Mouse (Mus musculus) forebrain, embryonic 10.5 days (tissue): ENCODE data around the gene Pld5. TPM values are rescaled to one million over a fixed set of nuclear protein-coding genes. Genes with fewer than 3 reads are reported as not detected.
A peak's percentile ranks its signal among the peaks of the same experiment; 100 is the strongest.

Experiments used
- DNase-seq: peaks from one replicate; pipeline ENCODE4 v3.0.0-alpha.2; 2017; ENCODE audit warnings: low spot score; ENCODE audit errors: extremely low spot score
- H3K27ac ChIP-seq: fragments of 300-500 bp; sonication (generic); 2 replicates; pipeline ENCODE4 v1.5.1; 2016; ENCODE audit warnings: mild to moderate bottlenecking
- H3K27me3 ChIP-seq: fragments of 300-500 bp; sonication (generic); 2 replicates; pipeline ENCODE4 v1.6.1; 2016; ENCODE audit warnings: mild to moderate bottlenecking; ENCODE audit not compliant: poor library complexity, severe bottlenecking
- H3K36me3 ChIP-seq: fragments of 300-500 bp; sonication (generic); replicated peaks from 2 replicates; pipeline ENCODE4 v1.6.1; 2016; ENCODE audit warnings: mild to moderate bottlenecking, moderate library complexity
- H3K4me1 ChIP-seq: fragments of 300-500 bp; sonication (generic); 2 replicates; pipeline ENCODE4 v1.6.1; 2016
- H3K4me3 ChIP-seq: fragments of 300-500 bp; sonication (generic); 2 replicates; pipeline ENCODE4 v1.5.1; 2016; ENCODE audit warnings: mild to moderate bottlenecking, moderate library complexity
- H3K9me3 ChIP-seq: fragments of 300-500 bp; sonication (generic); 2 replicates; pipeline ENCODE4 v1.6.1; 2016; ENCODE audit warnings: mild to moderate bottlenecking, moderate library complexity
- WGBS: fragments of 180-500 bp; shearing (Covaris S2); methylation state at CpG from one replicate; pipeline ENCODE4 v1.1.7; 2016; 5-methylcytosine and 5-hydroxymethylcytosine counted together
- polyA plus RNA-seq: library from polyadenylated mRNA; unstranded; fragments of >200 nt; fragmentation: Nextera tagmentation; extraction: Ambion mirVana; gene quantifications from 2 replicates; pipeline ENCODE4 v1.2.1, GENCODE M21; 2016

Pld5 gene
- polyA plus RNA-seq, 1 experiment from 2014 or later = 0.60 TPM

DNA sequence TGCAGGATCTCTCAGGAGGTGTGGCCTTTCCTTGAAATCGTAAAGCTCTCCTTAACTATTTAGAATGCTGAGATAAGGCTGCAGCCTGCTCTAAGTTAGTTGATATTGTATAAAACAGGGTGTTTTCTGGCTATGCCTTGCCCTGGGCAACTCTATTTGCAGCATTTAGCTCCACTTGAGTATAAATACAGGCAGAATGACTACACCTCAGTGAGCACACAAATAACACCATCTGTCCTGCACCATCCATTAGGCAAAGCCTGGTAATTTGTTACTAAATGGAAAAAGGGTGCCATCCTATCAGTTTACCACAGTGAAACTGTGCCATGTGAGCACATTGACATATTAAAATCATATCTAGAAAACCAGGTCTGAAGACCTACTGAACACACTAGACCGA is 149.3 kb downstream of the Pld5 start:
- no peak for DNase-seq
- 82% methylated on average over 2 of the region's 2 CpGs for WGBS
- Histone ChIP-seq H3K27me3 (no peaks in the 10 kb centered on the region), H3K36me3 (no peaks in the 10 kb centered on the region), H3K27ac (no peak overlapping the region), H3K4me3 (no peak overlapping the region), H3K4me1 (no peaks in the 10 kb centered on the region), H3K9me3 (no peaks in the 10 kb centered on the region)

DNA sequence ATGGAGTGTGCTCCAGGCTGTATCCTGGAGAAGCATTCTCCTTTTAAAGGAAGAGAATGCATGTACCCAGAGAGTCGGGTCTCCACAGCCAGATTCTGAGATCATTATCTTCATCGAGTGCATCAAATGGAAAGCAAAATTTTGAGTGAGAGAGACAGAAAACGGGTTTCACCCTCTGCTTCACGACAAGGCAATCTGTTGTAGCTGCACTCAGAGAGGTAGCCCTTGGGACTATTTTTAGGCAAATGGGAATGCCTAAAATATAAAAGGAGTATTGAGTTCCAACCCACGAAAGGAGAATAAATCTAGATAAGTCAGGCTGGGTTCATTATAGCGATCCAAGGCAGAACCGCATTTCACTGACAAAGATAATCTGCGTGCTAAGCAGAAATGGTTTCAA is 150.7 kb downstream of the Pld5 start:
- DNase-seq = no peak
- no peak overlapping the region for H3K27ac ChIP-seq
- H3K36me3 ChIP-seq = no peaks in the 10 kb centered on the region
- no peaks in the 10 kb centered on the region for H3K9me3 ChIP-seq
- H3K27me3 ChIP-seq = no peaks in the 10 kb centered on the region
- H3K4me1 ChIP-seq = no peaks in the 10 kb centered on the region
- WGBS = 88% methylated on average over 8 of the region's 8 CpGs
- no peak overlapping the region for H3K4me3 ChIP-seq

DNA sequence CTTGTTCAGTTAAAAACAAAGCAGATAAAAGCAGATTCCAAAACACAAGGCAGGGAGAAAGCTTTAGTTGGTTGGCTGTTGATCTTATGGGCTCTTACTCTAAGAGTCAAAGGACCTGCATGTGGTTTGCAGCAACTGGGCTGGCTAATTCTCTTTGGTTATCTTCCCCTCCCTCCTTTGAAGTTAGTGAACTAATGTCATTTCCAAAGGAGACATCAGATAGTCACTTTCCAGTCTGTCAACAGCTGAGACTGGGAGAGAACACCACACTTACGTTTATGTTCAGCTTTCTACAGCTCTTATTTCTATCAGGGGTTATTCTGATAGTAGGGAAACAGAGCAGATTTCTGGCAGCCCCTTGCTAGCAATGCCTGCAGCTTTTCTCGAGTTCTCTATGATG is 151.3 kb downstream of the Pld5 start:
- no peaks in the 10 kb centered on the region for H3K27me3 ChIP-seq
- H3K9me3 ChIP-seq = no peaks in the 10 kb centered on the region
- DNase-seq = no peak
- 80% methylated on average over 2 of the region's 2 CpGs for WGBS
- H3K4me1 ChIP-seq = no peaks in the 10 kb centered on the region
- no peak overlapping the region for H3K4me3 ChIP-seq
- H3K36me3 ChIP-seq = no peaks in the 10 kb centered on the region
- no peak overlapping the region for H3K27ac ChIP-seq

DNA sequence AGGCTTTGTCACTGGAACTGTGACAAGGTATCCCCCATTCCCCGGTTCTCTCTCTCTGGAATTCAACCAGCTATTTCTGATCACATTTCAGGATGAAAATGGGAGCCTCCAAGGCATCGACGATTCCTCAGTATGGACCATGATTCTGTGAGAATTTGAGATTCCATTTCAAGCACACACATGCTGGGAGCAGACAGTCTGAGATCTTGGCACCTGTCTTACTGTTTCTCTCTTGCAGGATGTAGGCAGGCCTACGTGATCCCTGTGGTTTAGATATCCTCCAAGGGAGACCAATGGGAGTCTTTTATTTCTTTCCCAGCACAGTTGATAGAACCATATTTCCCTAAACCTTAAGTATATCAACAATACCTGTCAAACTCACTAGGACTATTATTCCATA is 159.5 kb downstream of the Pld5 start:
- WGBS = 92% methylated on average over 4 of the region's 4 CpGs
- no peak for DNase-seq

DNA sequence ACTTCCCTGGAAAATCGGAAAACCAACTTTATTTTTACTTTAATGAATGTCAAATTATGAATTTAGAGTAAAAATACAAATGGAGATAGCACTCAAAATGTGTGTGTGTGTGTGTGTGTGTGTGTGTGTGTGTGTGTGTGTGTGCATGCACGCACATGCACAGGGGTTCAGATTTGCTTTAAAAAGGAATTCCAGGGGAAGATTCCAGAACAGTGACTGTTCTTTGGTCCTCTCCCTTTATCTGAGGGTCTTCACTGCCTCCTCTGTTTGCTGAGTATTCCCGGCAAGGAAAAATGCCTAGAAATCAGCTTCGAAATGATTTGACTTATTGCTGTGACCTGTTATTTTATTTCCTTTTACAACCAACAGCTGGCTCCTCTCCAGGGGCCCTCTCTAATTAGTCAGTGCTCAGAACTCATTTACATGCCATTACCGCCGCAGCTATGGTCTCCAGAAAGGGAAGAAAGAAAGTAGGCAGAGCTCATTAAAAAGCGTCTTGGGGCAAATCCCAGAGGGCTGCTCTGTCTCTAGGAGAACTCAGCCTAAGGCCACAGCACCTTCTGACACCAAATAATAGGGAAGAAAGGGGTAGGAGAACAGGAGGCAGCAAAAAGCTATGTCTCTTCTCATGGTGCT is 176.3 kb downstream of the Pld5 start:
- H3K9me3 ChIP-seq = no peaks in the 10 kb centered on the region
- H3K4me1 ChIP-seq = peaks cover 15% of the 10 kb centered on the region
- H3K4me3 ChIP-seq = no peak overlapping the region
- no peaks in the 10 kb centered on the region for H3K27me3 ChIP-seq
- H3K36me3 ChIP-seq = no peaks in the 10 kb centered on the region
- WGBS = 28% methylated on average over 7 of the region's 7 CpGs
- DNase-seq = peak; percentile 63
- peak overlapping the region; percentile 51; the same call in 1 of the 2 replicates for H3K27ac ChIP-seq

More for the DNA sequence above, 159.5 kb downstream of the Pld5 start:
- Histone ChIP-seq H3K27me3 (no peaks in the 10 kb centered on the region), H3K4me3 (no peak overlapping the region), H3K4me1 (no peaks in the 10 kb centered on the region), H3K9me3 (no peaks in the 10 kb centered on the region), H3K36me3 (no peaks in the 10 kb centered on the region), H3K27ac (no peak overlapping the region)

DNA sequence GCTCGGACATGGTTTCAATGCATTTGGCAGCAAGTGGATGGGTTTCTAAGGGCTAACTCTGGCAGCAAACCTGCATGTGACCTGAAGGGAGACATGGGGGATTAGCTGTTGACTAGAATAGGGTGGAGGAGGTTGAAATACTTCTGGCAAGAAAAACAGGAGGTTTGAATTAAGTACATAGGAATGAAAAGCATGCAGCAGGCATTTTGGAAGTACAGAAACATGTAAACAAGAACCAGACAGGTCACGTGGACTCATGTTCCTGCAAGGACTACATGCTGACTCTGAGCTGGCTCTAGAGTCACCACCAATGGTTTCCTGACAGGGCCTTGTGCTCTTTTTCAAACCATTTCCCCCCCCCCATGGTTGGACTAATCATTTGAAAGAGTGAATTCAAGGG is 183.0 kb downstream of the Pld5 start:
- Histone ChIP-seq H3K4me1 (no peaks in the 10 kb centered on the region), H3K27me3 (no peaks in the 10 kb centered on the region), H3K4me3 (no peak overlapping the region), H3K36me3 (no peaks in the 10 kb centered on the region), H3K9me3 (no peaks in the 10 kb centered on the region), H3K27ac (no peak overlapping the region)
- WGBS = 75% methylated on average over 2 of the region's 2 CpGs
- DNase-seq = no peak

DNA sequence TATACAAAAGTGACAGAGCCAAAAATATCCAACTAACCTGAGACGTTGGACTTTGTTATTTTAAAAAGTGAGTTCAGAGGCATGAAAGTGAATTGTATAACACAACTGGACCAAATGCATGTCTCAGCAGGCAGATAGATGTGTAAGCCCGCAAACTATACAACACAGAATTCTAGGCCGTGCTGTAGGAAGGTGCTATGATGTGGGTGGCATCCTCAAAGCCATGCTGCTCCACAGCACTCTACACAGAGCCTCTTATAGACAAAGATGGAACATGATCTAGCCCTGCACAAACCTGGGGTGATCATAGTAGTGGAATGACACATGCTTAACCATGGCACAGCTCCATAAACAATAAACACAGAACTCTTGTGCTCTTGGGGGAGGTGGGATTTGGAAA is 185.7 kb downstream of the Pld5 start:
- H3K27ac ChIP-seq = no peak overlapping the region
- H3K4me3 ChIP-seq = no peak overlapping the region
- H3K27me3 ChIP-seq = no peaks in the 10 kb centered on the region
- no peaks in the 10 kb centered on the region for H3K9me3 ChIP-seq
- no peaks in the 10 kb centered on the region for H3K36me3 ChIP-seq
- WGBS = 93% methylated on average over 3 of the region's 3 CpGs
- H3K4me1 ChIP-seq = no peaks in the 10 kb centered on the region
- no peak for DNase-seq

DNA sequence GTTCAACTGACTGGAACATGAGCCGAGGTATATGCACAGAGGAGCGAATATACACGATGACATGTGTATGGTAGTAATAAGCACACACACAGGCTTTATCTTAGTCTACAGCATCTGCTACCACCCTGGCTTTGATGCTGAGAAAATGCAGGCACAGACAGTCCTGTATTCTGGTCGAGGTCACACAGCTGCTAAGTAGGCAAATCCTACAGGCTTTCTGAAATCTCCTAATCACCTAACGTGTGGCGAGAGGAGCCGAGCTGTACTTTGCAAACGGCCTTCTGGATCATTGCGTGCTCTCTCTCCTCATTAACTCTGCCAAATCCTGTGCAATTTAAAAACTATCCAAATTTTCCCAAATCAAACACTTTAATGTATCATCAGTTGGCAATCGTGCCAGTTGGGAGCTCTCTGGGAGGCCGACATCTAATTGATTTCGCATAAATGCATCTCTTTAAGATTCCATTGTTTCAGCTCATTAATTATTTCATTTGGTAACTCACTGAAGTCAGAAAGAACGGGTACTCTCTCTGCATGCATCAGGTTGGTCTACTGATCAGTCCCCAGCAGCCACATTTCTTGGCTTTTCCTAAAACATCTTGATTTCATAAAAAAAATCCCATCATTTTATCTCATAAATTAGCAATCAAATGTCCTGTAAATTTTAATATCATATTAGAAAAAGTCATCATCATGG is 189.0 kb downstream of the Pld5 start:
- DNase-seq = no peak
- H3K4me3 ChIP-seq = no peak overlapping the region
- no peaks in the 10 kb centered on the region for H3K9me3 ChIP-seq
- no peaks in the 10 kb centered on the region for H3K27me3 ChIP-seq
- H3K36me3 ChIP-seq = no peaks in the 10 kb centered on the region
- WGBS = 79% methylated on average over 13 of the region's 13 CpGs
- no peak overlapping the region for H3K27ac ChIP-seq
- peaks cover 7% of the 10 kb centered on the region; the same call in 1 of the 2 replicates for H3K4me1 ChIP-seq

DNA sequence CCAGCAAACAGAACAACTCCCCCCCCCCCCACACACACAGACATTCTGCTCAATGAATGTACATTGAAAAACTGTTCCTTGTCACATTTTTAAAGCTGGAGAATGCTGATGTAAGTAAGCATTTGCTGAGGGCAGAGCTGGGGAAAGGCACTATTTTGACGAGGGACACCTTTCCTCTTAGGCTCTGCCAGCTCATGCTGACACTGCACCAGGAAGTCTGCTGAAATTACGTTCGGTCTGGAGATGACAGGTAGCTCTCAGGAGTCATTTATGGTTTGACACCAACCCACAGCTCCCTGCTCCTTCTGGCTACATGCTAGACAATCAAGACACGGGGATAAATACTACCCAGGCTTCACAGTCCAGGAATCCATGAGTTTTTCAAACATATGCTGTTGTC is 192.8 kb downstream of the Pld5 start:
- Histone ChIP-seq H3K4me3 (no peak overlapping the region), H3K27ac (no peak overlapping the region), H3K36me3 (no peaks in the 10 kb centered on the region), H3K4me1 (peaks cover 7% of the 10 kb centered on the region; the same call in 1 of the 2 replicates), H3K27me3 (no peaks in the 10 kb centered on the region), H3K9me3 (no peaks in the 10 kb centered on the region)
- 66% methylated on average over 4 of the region's 4 CpGs for WGBS
- no peak for DNase-seq

DNA sequence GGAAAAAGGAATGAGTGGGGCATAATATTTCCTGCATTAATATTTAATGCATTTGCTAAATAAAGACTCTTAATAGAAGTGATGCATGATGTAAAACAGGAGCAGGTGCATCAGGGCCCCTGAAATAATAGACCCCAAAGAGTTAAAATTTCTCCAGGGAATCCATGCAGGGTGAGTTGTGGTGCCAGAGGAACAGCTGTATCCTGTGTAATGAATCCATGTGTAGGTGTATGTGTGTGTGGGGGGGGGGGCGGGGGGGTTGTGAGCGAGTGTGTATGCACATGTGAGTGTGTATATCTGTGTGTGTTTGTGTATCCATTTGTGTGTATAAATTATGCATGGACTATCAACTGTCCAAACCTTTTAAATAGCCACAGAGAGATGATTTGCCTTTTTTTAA is 194.1 kb downstream of the Pld5 start:
- H3K4me1 ChIP-seq = peaks cover 9% of the 10 kb centered on the region
- WGBS = 85% methylated on average over 2 of the region's 2 CpGs
- H3K27ac ChIP-seq = no peak overlapping the region

DNA sequence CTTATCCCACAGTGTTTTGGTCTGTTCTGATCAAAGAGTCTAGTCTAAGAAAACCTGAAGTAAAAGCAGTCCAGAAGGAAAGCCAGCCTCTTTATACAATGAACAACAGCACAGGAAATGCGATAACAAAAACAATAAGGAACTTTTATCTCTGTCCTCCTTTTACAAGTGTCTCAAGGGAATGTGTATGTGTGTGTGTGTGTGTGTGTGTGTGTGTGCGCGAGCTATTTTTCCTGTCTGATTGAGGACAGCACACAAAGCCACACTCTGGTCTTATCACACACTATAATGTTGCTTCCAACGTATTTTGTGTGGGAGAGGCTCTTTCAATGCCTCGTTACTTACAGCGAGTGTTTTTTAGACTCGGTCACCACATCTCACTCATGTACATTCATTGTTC is 196.7 kb downstream of the Pld5 start:
- Histone ChIP-seq H3K27ac (no peak overlapping the region), H3K4me1 (peaks cover 17% of the 10 kb centered on the region), H3K9me3 (no peaks in the 10 kb centered on the region), H3K4me3 (no peak overlapping the region), H3K27me3 (no peaks in the 10 kb centered on the region), H3K36me3 (no peaks in the 10 kb centered on the region)
- DNase-seq = no peak
- 84% methylated on average over 7 of the region's 7 CpGs for WGBS

More for the DNA sequence above, 194.1 kb downstream of the Pld5 start:
- no peak overlapping the region for H3K4me3 ChIP-seq
- no peak for DNase-seq
- no peaks in the 10 kb centered on the region for H3K27me3 ChIP-seq
- no peaks in the 10 kb centered on the region for H3K9me3 ChIP-seq
- H3K36me3 ChIP-seq = no peaks in the 10 kb centered on the region

DNA sequence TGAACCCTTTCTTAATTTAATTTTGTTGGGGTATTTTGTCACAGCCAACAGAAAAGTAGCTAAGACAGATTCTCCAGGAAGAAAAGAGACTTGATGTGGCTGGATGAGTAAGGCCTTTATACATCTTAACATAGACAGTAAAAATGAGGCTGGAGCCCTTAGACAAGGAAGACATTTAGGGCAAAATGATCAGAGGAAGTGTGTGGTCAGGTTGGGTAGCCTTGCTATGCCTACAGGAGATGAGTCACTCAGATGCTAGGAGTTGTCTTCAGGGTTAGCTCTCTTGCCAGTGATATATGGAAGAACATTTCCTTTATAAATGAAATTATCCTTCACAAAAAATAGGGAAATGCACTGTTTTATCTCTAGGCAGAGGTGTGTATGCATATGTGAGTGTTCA is 198.3 kb downstream of the Pld5 start:
- H3K27me3 ChIP-seq = no peaks in the 10 kb centered on the region
- H3K9me3 ChIP-seq = no peaks in the 10 kb centered on the region
- H3K36me3 ChIP-seq = no peaks in the 10 kb centered on the region
- no peak for DNase-seq
- no peak overlapping the region for H3K4me3 ChIP-seq
- no peak overlapping the region for H3K27ac ChIP-seq
- peaks cover 20% of the 10 kb centered on the region for H3K4me1 ChIP-seq

DNA sequence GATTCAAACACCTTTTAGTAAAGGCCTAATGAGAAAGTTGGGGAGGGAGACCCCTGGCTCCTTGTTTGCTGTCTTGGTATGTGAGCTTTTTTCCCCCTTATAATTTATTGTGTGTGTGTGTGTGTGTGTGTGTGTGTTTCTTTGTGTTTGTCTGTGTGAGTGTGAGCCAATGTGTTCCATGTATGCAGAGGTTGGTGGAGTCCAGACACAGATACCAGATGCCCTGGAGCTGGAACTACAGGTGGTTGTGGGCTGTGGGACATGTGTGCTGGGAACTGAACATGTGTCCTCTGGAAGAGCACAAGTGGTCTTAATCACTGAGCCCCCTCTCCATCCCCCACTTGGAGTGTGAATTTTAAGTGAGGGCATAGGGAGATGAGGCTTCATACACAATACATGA is 199.3 kb downstream of the Pld5 start:
- no peaks in the 10 kb centered on the region for H3K36me3 ChIP-seq
- no peaks in the 10 kb centered on the region for H3K27me3 ChIP-seq
- peaks cover 21% of the 10 kb centered on the region for H3K4me1 ChIP-seq
- 0 out of 2 replicates have a peak overlapping the region, but pooled peaks have one; percentile 20 for H3K27ac ChIP-seq
- no peaks in the 10 kb centered on the region for H3K9me3 ChIP-seq
- no peak for DNase-seq
- H3K4me3 ChIP-seq = no peak overlapping the region
